Mouse (Mus musculus) heart, embryonic 13.5 days (tissue): ENCODE results near the gene Gm28729. TPM values are rescaled to one million over a fixed set of nuclear protein-coding genes. Genes with fewer than 3 reads are reported as not detected.
A peak's percentile ranks its signal among the peaks of the same experiment; 100 is the strongest.

Source experiments
- ATAC-seq: fragments of 200-750 bp; cut with Nextera tagmentation; 2 replicates; pipeline ENCODE4 v1.8.0; 2017; ENCODE audit warnings: moderate TSS enrichment; ENCODE audit not compliant: insufficient number of reproducible peaks, low FRiP score, low TSS enrichment; ENCODE audit errors: extremely low read depth
- H3K27ac ChIP-seq: fragments of 300-500 bp; sonication (generic); replicated peaks from 2 replicates; pipeline ENCODE4 v1.5.1; 2015; ENCODE audit warnings: moderate library complexity, mild to moderate bottlenecking, inconsistent platforms
- H3K27me3 ChIP-seq: fragments of 300-500 bp; sonication (generic); replicated peaks from 2 replicates; pipeline ENCODE4 v1.6.1; 2015; ENCODE audit warnings: mild to moderate bottlenecking, inconsistent platforms
- H3K36me3 ChIP-seq: fragments of 300-500 bp; sonication (generic); 2 replicates; pipeline ENCODE4 v1.6.1; 2015; ENCODE audit warnings: mild to moderate bottlenecking, inconsistent platforms
- H3K4me1 ChIP-seq: fragments of 300-500 bp; sonication (generic); 2 replicates; pipeline ENCODE4 v1.6.1; 2015; ENCODE audit warnings: inconsistent platforms
- H3K4me2 ChIP-seq: fragments of 300-500 bp; sonication (generic); 2 replicates; pipeline ENCODE4 v1.6.1; 2015; ENCODE audit warnings: inconsistent platforms, mild to moderate bottlenecking, moderate library complexity
- H3K4me3 ChIP-seq: fragments of 300-500 bp; sonication (generic); 2 replicates; pipeline ENCODE4 v1.5.1; 2015; ENCODE audit warnings: moderate library complexity, mild to moderate bottlenecking, inconsistent platforms
- H3K9ac ChIP-seq: fragments of 300-500 bp; sonication (generic); 2 replicates; pipeline ENCODE4 v1.6.1; 2015; ENCODE audit warnings: inconsistent platforms, mild to moderate bottlenecking, moderate library complexity
- H3K9me3 ChIP-seq: fragments of 300-500 bp; sonication (generic); 2 replicates; pipeline ENCODE4 v1.6.1; 2016; ENCODE audit warnings: inconsistent platforms
- WGBS: fragments of 180-500 bp; shearing (Covaris S2); methylation state at CpG from one replicate; pipeline ENCODE4 v1.1.7; 2015; ENCODE audit warnings: mixed read lengths; 5-methylcytosine and 5-hydroxymethylcytosine counted together
- polyA plus RNA-seq: library from polyadenylated mRNA; unstranded; fragments of >200 nt; fragmentation: Nextera tagmentation; extraction: Ambion mirVana; gene quantifications from 2 replicates; pipeline ENCODE4 v1.2.1, GENCODE M21; 2015

The Gm28729 gene
- polyA plus RNA-seq, 1 experiment from 2014 or later: not detected

- Histone ChIP-seq H3K27ac (no peak overlapping the region), H3K9me3 (no peaks in the 10 kb centered on the region), H3K4me2 (no peak overlapping the region), H3K4me3 (no peak overlapping the region), H3K4me1 (peaks cover 6% of the 10 kb centered on the region; the same call in 1 of the 2 replicates), H3K36me3 (no peaks in the 10 kb centered on the region), H3K9ac (no peak overlapping the region), H3K27me3 (no peaks in the 10 kb centered on the region)
- ATAC-seq: no peak
- 28% methylated on average over 4 of the region's 4 CpGs for WGBS
Observed at GRCm38 (mm10) chr9:96517429-96517828, 7.6 kb downstream of the Gm28729 start.

DNA sequence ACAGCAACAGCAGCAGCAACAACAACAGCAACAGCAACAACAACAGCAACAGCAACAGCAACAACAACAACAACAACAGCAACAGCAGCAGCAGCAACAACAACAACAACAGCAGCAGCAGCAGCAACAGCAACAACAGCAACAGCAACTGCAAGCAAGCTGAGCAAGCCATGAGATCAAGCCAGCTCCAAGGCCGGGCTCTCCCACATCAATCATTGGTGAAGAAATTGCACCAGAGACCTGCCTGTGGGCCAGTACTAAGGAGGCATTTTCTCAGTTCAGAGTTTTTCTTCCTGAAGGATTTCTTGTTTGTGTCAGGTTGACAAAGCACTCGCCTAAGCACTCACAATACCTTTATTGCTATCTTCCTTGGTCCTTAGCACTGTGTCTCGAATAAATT is 8.3 kb downstream of the Gm28729 start:
- 60% methylated on average over 3 of the region's 3 CpGs for WGBS
- no peak overlapping the region for H3K4me2 ChIP-seq
- H3K9ac ChIP-seq: no peak overlapping the region
- H3K4me3 ChIP-seq: no peak overlapping the region
- H3K27me3 ChIP-seq: no peaks in the 10 kb centered on the region
- no peaks in the 10 kb centered on the region for H3K36me3 ChIP-seq
- no peak overlapping the region for H3K27ac ChIP-seq
- peaks cover 6% of the 10 kb centered on the region; the same call in 1 of the 2 replicates for H3K4me1 ChIP-seq
- H3K9me3 ChIP-seq: no peaks in the 10 kb centered on the region
- no peak for ATAC-seq

DNA sequence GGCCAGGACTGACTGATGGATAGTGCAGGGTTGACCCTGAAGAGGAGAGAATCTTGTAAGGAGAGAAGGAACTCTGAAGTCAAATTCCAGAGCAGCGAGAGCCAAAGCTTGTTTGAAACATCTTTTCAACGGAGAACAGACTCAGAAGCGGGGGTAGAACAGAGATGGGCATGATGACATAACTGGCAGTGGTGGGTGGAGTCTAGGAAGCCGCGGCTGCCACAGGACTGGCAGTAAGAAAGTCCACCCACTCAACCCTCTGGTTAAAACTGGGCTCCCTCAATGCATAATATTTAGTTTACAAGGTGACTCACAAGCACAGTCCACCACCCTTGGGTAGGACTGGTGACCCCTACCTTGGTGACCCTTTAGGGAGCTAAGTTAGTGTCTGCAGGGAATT is 9.3 kb downstream of the Gm28729 start:
- no peak overlapping the region for H3K27ac ChIP-seq
- ATAC-seq: no peak
- no peak overlapping the region for H3K9ac ChIP-seq
- no peak overlapping the region for H3K4me3 ChIP-seq
- no peaks in the 10 kb centered on the region for H3K9me3 ChIP-seq
- no peaks in the 10 kb centered on the region for H3K27me3 ChIP-seq
- no peak overlapping the region for H3K4me2 ChIP-seq
- peaks cover 6% of the 10 kb centered on the region; the same call in 1 of the 2 replicates for H3K4me1 ChIP-seq
- no peaks in the 10 kb centered on the region for H3K36me3 ChIP-seq
- 80% methylated on average over 5 of the region's 5 CpGs for WGBS

DNA sequence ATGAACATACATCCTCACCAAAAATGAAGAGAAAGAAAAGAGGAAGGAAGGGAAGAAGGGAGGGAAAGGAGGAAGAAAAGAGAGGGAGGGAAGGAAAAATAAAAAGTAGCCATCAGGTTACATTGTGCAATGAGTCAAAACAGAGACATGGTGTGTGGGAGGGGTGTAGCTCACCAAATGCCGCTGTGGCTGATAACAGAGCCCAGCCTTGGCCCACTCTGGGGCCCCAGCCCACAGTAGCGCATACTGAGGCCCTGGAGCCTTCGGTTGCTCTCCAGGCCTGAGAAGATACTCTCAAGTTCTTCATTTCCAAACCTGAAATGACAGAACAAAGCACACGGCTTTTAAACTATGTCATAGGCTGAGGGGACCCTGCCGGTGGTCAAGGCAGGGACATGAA is 10.8 kb downstream of the Gm28729 start:
- Histone ChIP-seq H3K4me2 (no peak overlapping the region), H3K9me3 (no peaks in the 10 kb centered on the region), H3K27ac (no peak overlapping the region), H3K4me1 (peaks cover 6% of the 10 kb centered on the region; the same call in 1 of the 2 replicates), H3K4me3 (no peak overlapping the region), H3K36me3 (no peaks in the 10 kb centered on the region), H3K9ac (no peak overlapping the region), H3K27me3 (no peaks in the 10 kb centered on the region)
- no peak for ATAC-seq
- WGBS: 47% methylated on average over 5 of the region's 5 CpGs

GRCm38 (mm10) chr9:96506011-96506498 is 19.0 kb downstream of the Gm28729 start:
- no peak for ATAC-seq
- 0 out of 2 replicates have a peak overlapping the region, but pooled peaks have one; percentile 9 for H3K4me2 ChIP-seq
- H3K4me1 ChIP-seq: no peaks in the 10 kb centered on the region
- no peak overlapping the region for H3K9ac ChIP-seq
- H3K36me3 ChIP-seq: no peaks in the 10 kb centered on the region
- H3K27me3 ChIP-seq: no peaks in the 10 kb centered on the region
- 65% methylated on average over 10 of the region's 10 CpGs for WGBS
- no peaks in the 10 kb centered on the region; the same call in 1 of the 2 replicates for H3K9me3 ChIP-seq
- no peak overlapping the region for H3K27ac ChIP-seq
- no peak overlapping the region for H3K4me3 ChIP-seq

- H3K9me3 ChIP-seq: no peaks in the 10 kb centered on the region; the same call in 1 of the 2 replicates
- WGBS: 83% methylated on average over 4 of the region's 4 CpGs
- no peak overlapping the region for H3K4me3 ChIP-seq
- no peaks in the 10 kb centered on the region for H3K4me1 ChIP-seq
- no peaks in the 10 kb centered on the region for H3K27me3 ChIP-seq
- no peaks in the 10 kb centered on the region for H3K36me3 ChIP-seq
- no peak overlapping the region for H3K9ac ChIP-seq
- H3K27ac ChIP-seq: no peak overlapping the region
- no peak overlapping the region for H3K4me2 ChIP-seq
- ATAC-seq: no peak
Observed at GRCm38 (mm10) chr9:96505156-96505555, 19.9 kb downstream of the Gm28729 start.

GRCm38 (mm10) chr9:96504116-96504895 is 20.8 kb downstream of the Gm28729 start:
- ATAC-seq: no peak
- WGBS: 82% methylated on average over 17 of the region's 17 CpGs

GRCm38 (mm10) chr9:96502856-96503610 is 22.0 kb downstream of the Gm28729 start:
- H3K36me3 ChIP-seq: no peaks in the 10 kb centered on the region
- no peak for ATAC-seq
- H3K27ac ChIP-seq: no peak overlapping the region
- H3K4me3 ChIP-seq: no peak overlapping the region
- H3K4me2 ChIP-seq: no peak overlapping the region
- WGBS: 70% methylated on average over 6 of the region's 6 CpGs
- no peak overlapping the region for H3K9ac ChIP-seq
- no peaks in the 10 kb centered on the region for H3K4me1 ChIP-seq
- peaks cover 9% of the 10 kb centered on the region for H3K9me3 ChIP-seq
- H3K27me3 ChIP-seq: no peaks in the 10 kb centered on the region

More at GRCm38 (mm10) chr9:96504116-96504895, 20.8 kb downstream of the Gm28729 start:
- Histone ChIP-seq H3K4me2 (no peak overlapping the region), H3K4me1 (no peaks in the 10 kb centered on the region), H3K4me3 (no peak overlapping the region), H3K27ac (no peak overlapping the region), H3K27me3 (no peaks in the 10 kb centered on the region), H3K9me3 (peaks cover under 1% of the 10 kb centered on the region; the same call in 1 of the 2 replicates), H3K9ac (no peak overlapping the region), H3K36me3 (no peaks in the 10 kb centered on the region)

DNA sequence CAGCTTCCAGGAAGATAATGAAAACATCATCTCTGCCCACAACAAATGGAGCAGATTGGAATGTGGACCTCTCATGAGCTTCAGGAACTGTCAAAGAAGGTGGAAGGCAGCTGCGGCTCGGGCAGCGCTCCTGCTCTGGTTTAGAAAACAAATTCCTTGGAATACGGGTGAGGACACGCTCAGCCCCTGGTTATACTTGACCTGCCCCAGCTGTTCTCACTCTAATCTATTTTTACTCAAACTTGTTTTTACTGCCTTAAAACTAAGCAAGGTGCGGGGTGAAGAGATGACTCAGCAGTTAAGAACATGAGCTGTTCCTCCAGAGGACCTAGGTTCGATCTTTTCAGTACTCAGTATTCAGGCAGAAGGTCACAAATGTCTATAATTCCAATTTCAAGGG is 23.8 kb downstream of the Gm28729 start:
- no peak for ATAC-seq
- 57% methylated on average over 7 of the region's 7 CpGs for WGBS

DNA sequence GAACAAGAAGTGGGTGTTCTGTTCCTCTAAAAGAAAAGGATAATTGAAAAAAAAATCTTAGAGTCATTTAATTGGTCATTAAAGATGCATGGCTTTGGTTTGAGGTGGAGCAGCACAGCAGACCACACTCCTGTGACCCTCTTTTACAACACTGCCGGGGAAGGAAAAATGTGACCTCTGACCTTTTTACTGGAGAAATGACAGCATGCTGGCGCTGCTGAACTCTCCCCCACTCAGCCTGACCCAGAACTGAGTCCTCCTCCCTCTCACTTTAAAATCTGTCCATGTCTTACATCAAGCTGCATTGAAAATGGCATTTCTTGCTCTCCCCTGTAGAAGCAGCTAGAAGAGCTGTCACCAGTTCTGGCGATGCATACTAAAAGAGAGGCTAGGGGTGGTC is 31.9 kb downstream of the Gm28729 start:
- no peak overlapping the region for H3K9ac ChIP-seq
- H3K4me2 ChIP-seq: no peak overlapping the region
- no peaks in the 10 kb centered on the region for H3K27me3 ChIP-seq
- no peak for ATAC-seq
- WGBS: 21% methylated on average over 3 of the region's 3 CpGs
- peaks cover 3% of the 10 kb centered on the region; the same call in 1 of the 2 replicates for H3K9me3 ChIP-seq
- H3K36me3 ChIP-seq: no peaks in the 10 kb centered on the region
- no peak overlapping the region for H3K27ac ChIP-seq
- H3K4me1 ChIP-seq: peaks cover 5% of the 10 kb centered on the region; the same call in 1 of the 2 replicates
- no peak overlapping the region for H3K4me3 ChIP-seq

More for the DNA sequence above, 23.8 kb downstream of the Gm28729 start:
- peaks cover 10% of the 10 kb centered on the region for H3K9me3 ChIP-seq
- H3K9ac ChIP-seq: no peak overlapping the region
- no peaks in the 10 kb centered on the region for H3K27me3 ChIP-seq
- no peak overlapping the region for H3K27ac ChIP-seq
- no peak overlapping the region for H3K4me2 ChIP-seq
- no peaks in the 10 kb centered on the region for H3K36me3 ChIP-seq
- H3K4me1 ChIP-seq: no peaks in the 10 kb centered on the region
- no peak overlapping the region for H3K4me3 ChIP-seq

DNA sequence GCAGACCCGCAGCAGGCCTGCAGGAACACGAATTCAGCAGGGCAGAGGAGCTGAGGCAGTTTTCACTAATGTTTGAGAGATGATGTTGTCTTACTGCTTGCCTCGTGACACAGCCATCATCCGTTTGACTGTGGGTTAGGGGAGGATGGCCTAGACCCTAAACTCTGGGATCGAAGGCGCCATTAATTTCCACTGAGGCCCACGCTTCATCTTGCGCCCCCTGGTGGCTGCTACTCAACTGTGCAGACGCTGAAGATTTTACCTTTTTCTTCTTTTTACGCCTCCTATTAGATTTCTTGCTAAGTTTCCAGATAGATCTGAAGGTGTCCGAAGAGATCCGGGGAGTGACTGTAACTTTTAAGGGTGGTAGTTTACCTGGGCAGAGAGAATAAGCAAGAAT is 33.3 kb downstream of the Gm28729 start:
- 38% methylated on average over 12 of the region's 12 CpGs for WGBS
- ATAC-seq: no peak
- no peaks in the 10 kb centered on the region for H3K27me3 ChIP-seq

More for the DNA sequence above, 33.3 kb downstream of the Gm28729 start:
- Histone ChIP-seq H3K9me3 (no peaks in the 10 kb centered on the region), H3K9ac (no peak overlapping the region), H3K4me2 (0 out of 2 replicates have a peak overlapping the region, but pooled peaks have one; percentile 18), H3K4me1 (peaks cover 5% of the 10 kb centered on the region; the same call in 1 of the 2 replicates), H3K36me3 (no peaks in the 10 kb centered on the region), H3K27ac (no peak overlapping the region), H3K4me3 (no peak overlapping the region)
